Mouse (Mus musculus) retina, embryonic 14.5 days (tissue): ENCODE measurements around the gene Abtb1.

Experiments
- DNase-seq: peaks from one replicate; pipeline ENCODE4 v3.0.0-alpha.2; 2015; ENCODE audit warnings: low spot score

The Abtb1 gene

GRCm38 (mm10) chr6:88841781-88842689, at the start of gene Abtb1:
Gene Abtb1 (minus strand): TSS chr6:88841984.
- peak; percentile 100 for DNase-seq

DNA sequence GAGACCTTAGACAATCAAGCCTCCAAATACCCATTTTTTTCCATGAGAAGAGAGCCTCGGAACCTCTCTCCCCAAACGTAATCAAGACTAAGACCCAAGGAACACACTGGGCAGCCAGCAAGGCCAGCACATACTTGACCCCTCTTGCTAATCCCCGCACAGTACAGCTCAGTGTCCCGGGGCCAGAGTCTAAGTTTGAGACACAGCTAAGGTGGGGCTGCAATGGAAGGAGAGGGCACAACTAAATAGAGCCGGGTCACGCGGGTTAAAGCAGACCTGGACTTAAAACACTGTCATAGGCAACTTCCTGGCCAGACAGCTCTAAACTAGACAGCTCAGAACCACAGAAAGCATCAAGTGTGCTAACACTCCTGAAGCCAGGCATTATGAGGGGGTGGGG, 49.0 kb upstream of the Abtb1 start:
- DNase-seq, result no peak

DNA sequence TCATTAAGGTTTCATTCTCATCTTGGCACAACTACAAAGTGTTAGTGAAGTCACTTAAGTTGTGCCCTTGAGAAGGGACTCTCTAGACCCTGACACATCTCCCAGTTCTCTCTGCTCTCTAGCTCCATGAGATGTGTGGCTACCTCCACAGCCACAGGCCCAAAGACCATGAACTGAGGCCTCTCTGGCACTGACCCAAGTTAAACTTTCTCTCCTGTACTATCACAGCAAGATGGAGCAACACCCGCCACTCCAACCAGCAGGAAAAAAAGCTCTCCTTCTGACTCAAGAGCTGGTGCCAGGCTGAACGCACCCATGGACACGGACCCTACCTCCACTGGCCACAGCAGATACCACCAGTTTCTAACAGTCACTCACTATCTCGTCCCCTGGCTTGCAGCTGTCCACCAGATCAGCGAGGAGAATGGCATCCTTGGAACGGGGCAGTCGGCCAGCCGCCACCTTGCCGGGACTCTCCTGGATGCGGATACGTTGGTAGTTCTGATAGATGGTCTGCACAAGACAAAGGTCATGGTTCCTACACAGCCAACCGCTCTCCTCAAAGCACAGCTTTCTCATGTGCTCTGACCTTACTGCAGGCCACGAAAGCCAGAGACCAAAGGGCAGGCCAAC, 47.7 kb upstream of the Abtb1 start:
- DNase-seq, result no peak

GRCm38 (mm10) chr6:88886417-88886967, 44.7 kb upstream of the Abtb1 start:
- DNase-seq, result no peak

DNA sequence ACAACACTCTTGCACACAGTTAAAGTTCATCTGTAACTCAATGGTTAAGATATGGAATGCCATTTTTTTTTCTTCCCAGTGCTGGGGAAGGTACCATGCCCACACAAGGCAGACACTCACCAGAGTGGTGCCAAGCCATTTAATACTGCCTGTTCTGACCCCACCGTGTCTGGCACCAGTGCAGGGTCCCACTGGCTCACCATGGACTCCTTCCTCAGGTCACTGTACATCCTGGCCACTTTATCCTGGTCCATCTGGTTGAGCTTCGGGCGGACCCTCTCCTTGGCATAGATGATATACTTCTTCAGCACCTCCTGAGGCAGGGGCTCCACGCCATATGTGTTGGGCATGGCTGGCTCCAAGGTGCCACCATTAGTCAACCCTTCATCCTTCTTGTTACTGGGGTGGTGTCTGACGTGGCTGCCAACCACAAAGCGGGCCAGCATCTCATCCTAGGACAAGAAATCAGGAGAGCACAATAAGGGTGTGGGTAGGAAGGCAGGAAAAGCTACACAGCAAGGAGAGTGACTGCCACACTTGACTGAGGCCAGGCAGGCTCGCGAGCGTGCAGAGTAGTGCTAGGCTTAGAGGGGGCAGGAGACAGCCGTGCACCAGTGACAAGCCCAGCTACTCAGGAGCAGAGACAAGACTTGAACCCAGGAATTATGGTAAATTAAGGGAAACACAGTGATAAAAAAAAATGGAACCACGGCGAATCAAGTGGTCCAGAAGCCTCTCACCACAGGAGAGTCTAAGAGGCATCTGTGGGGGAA, 44.0 kb upstream of the Abtb1 start:
- DNase-seq, result no peak

- no peak for DNase-seq
Measured at GRCm38 (mm10) chr6:88884690-88885089, 42.9 kb upstream of the Abtb1 start.

- DNase-seq, result no peak
Measured at GRCm38 (mm10) chr6:88884195-88884594, 42.4 kb upstream of the Abtb1 start.

DNA sequence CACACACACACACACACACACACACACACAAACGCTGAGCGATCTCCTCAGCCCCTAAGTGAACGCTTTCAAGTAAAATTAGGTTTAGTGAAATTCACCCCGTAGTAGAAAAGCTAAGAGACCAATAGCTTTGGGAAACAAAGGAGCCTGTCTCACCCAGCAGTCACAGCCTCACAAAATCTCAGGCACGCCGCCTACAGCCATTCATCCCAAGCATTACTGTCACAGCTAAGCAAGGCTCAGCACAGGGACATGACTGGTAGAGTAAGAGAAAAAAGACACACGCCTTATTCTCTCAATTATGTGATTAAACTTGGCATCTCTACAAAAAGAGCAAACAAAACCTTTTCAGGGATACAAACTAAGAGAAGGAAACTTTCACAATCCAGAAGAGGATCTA, 39.5 kb upstream of the Abtb1 start:
- no peak for DNase-seq

GRCm38 (mm10) chr6:88879471-88879870, 37.7 kb upstream of the Abtb1 start:
- DNase-seq, result no peak

- peak; percentile 87 for DNase-seq
Measured at GRCm38 (mm10) chr6:88874868-88875508, 33.2 kb upstream of the Abtb1 start, which contains the start of gene Podxl2. Gene Podxl2 (minus strand): TSS chr6:88875044.

DNA sequence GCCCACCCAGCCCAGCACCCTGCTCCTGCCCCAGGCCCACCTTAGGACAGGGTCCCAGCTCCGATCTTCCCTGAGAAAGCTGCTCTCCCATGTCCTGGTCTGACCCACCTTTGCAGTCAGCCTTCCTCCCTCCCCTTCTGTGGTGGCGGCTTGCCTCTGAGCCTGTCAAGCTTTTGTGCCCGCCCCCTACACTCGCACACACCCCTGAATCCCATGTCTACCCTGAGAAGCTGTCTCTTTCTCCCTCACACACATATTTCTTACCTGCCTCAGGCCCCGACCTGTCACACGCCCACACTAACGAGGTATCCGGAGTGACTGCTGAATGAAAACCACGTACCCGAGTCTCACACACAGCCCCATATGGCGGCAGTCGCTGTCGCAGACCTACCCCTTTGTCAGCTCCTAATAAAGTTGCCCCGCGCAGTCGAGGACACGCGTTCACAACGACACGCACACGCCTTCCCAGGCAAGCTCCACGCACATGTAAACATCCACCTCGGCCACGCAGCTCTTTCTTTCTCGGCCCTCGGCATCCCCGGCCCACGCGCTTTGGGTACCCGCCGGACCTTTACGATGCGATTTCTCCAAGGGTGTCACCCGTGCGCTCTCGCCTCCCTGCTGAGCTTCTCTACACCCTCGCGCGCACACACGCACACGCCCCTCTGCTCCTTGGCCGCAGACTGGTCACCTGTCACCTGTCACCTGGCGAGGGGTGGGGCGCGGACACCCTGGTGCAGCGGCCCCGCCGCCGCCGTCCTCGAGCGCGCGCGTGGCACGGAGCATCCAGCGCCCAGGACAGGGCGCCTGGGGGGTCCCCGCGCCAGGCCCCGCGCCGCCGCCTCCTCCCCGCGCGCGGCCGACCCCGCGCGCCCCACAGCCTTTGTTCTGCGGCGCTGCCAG, 32.4 kb upstream of the Abtb1 start:
- peak; percentile 46 for DNase-seq

GRCm38 (mm10) chr6:88872811-88873210, 31.0 kb upstream of the Abtb1 start:
- DNase-seq, result peak; percentile 44

GRCm38 (mm10) chr6:88871546-88871945, 29.8 kb upstream of the Abtb1 start:
- DNase-seq, result no peak

DNA sequence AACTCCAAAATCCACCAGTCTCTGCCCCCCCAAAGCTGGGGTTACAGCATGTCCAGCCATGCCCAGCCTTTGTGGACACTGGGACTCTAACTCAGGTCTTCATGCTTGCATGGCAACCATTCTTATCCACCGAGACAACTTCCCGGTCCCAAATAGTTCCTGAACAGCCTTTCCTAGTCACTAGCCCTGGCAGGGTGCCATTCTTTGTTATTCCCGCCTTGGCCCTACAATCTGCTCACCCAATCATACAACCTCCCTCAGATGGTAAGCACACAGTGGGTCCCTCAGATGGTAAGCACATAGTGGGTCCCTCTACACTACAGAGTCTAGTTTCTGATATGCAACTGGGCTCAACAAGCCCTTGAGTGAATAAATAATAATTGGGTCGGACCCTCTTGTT, 28.8 kb upstream of the Abtb1 start:
- DNase-seq, result no peak

DNA sequence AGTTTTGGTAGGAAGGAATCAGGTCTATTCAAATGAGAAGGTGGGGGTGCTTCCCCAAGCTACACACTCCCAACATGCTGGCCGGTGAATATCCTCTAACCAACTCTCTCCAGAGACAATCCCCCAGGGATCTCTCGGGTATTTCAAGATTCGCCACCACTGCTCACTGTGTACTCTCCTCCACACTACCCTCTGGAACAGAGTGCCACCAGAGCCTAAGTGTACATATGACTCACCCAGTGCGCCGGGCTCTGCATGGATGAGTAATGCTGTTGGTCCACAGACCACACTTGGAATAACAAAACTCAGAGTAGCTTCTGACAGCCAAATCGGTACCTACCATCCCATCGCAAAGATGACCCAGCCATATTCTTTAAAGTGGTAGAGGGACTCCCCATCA, 27.7 kb upstream of the Abtb1 start:
- no peak for DNase-seq

DNA sequence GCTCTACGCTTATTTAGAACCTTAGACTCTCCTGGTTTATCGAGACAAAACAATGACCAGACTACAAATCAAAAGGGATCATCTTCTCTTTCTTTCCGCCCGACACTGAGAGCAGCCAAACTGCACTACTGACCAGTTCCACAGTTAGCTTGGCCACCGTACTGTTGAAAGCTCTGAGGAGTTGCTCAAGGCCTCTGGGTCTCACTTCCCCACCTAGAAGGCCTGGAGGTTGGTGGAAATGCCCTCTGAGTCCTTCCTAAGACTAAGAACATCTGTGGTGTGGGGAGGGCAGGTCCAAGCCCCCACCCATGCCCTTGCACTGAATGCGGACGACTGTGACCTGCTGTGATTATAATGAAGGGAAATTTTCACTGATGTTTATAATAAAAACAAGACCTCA, 23.9 kb upstream of the Abtb1 start:
- no peak for DNase-seq

- peak; percentile 83 for DNase-seq
Measured at GRCm38 (mm10) chr6:88860914-88861313, 19.1 kb upstream of the Abtb1 start.

GRCm38 (mm10) chr6:88858341-88858740, 16.6 kb upstream of the Abtb1 start:
- no peak for DNase-seq

- no peak for DNase-seq
Measured at GRCm38 (mm10) chr6:88857830-88858229, 16.0 kb upstream of the Abtb1 start.

GRCm38 (mm10) chr6:88857249-88857648, 15.5 kb upstream of the Abtb1 start:
- peak; percentile 68 for DNase-seq

DNA sequence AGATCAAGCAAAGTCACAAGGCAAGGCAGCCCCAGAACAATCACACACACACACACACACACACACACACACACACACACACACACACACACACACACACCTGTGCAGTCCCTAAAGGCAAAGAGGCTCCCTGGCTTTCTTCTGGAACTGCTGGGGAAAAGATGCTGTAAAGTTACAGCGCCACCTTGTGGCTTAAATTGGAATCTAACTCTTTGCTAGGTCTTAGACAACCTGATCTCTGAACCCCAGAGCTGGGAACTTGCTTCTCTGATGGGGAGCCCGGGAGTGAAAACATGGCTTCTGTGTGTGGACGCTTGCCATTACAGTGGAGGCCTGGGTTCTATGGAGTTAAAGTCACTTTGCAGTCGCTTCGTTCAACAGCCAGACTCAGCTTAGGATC, 13.9 kb upstream of the Abtb1 start:
- peak; percentile 95 for DNase-seq
